Mouse (Mus musculus) testis, adult 2 months (tissue): ENCODE measurements around the gene D10Wsu102e. TPM values are rescaled to one million over a fixed set of nuclear protein-coding genes. Genes with fewer than 3 reads are reported as not detected.
"Not testable (repeated sequence)": the region's sequence is repeated elsewhere in the genome, so short reads cannot be mapped to it uniquely, and the experiment has no call there.

Source experiments
- H3K27ac ChIP-seq: fragments of 200-500 bp; 2 replicates; pipeline ENCODE4 v1.5.1; 2012; ENCODE audit warnings: low read depth, low read length; ENCODE audit not compliant: control insufficient read depth, insufficient read depth
- H3K27me3 ChIP-seq: fragments of 200-500 bp; 2 replicates; pipeline ENCODE4 v1.6.1; 2012; ENCODE audit warnings: mild to moderate bottlenecking, low read length, moderate library complexity; ENCODE audit not compliant: control insufficient read depth, insufficient read depth
- H3K36me3 ChIP-seq: fragments of 200-500 bp; 2 replicates; pipeline ENCODE4 v1.6.1; 2012; ENCODE audit warnings: mild to moderate bottlenecking, low read length; ENCODE audit not compliant: control insufficient read depth, insufficient read depth
- H3K4me1 ChIP-seq: fragments of 200-500 bp; 2 replicates; pipeline ENCODE4 v1.6.1; 2012; ENCODE audit warnings: low read length; ENCODE audit not compliant: control insufficient read depth, insufficient read depth
- H3K4me3 ChIP-seq: fragments of 200-500 bp; 2 replicates; pipeline ENCODE4 v1.5.1; 2012; ENCODE audit warnings: low read depth, mild to moderate bottlenecking, low read length, moderate library complexity, mixed read lengths; ENCODE audit not compliant: control insufficient read depth
- CTCF ChIP-seq: fragments of 200-500 bp; IDR thresholded peaks from 2 replicates; pipeline ENCODE4 v1.5.1; 2012; ENCODE audit warnings: low read depth, mild to moderate bottlenecking, inconsistent platforms, low read length, moderate library complexity; ENCODE audit not compliant: control insufficient read depth, insufficient read depth, insufficient replicate concordance
- POLR2A ChIP-seq: fragments of 200-500 bp; IDR thresholded peaks from 2 replicates; pipeline ENCODE4 v1.6.1; 2012; ENCODE audit warnings: low read depth, mild to moderate bottlenecking, inconsistent platforms, low read length, moderate library complexity; ENCODE audit not compliant: control insufficient read depth
- polyA plus RNA-seq: library from polyadenylated mRNA; depleted of rRNA; stranded (reverse); fragments of >200 nt; gene quantifications from 2 replicates; pipeline ENCODE4 v1.2.3, GENCODE M21; 2012

The D10Wsu102e gene
- polyA plus RNA-seq, 1 experiment = 0.42 TPM

GRCm38 (mm10) chr10:83497321-83497720, 137.3 kb downstream of the D10Wsu102e start:
- H3K4me3 ChIP-seq = no peak overlapping the region
- H3K27ac ChIP-seq = no peak overlapping the region
- no peaks in the 10 kb centered on the region for H3K27me3 ChIP-seq
- no peaks in the 10 kb centered on the region for H3K36me3 ChIP-seq
- TF ChIP-seq POLR2A (no peak), CTCF (no peak)
- no peaks in the 10 kb centered on the region for H3K4me1 ChIP-seq

GRCm38 (mm10) chr10:83508962-83509660, 149.1 kb downstream of the D10Wsu102e start:
- no peaks in the 10 kb centered on the region for H3K36me3 ChIP-seq
- no peaks in the 10 kb centered on the region for H3K27me3 ChIP-seq
- no peaks in the 10 kb centered on the region; the same call in 1 of the 2 replicates for H3K4me1 ChIP-seq
- no peak for TF ChIP-seq POLR2A
- no peak for TF ChIP-seq CTCF
- no peak overlapping the region for H3K4me3 ChIP-seq
- no peak overlapping the region for H3K27ac ChIP-seq

DNA sequence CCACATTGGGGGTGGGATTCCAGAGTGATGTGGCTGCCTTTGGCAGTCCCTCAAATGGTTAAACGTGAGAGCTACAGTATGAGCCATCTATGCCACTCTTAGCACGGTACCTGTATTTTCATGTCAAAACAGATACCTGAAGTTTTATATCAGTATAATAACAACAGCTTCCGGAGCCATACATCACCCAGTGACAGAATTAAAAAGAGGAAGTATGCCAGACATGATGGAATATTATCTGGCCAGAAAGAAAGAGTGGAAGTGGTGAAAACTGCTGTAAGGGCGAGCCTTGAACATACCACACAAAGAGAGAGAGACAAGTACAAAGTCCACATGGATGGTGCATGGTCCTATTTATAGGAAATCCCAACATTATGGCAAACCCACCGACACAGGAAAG, 151.3 kb downstream of the D10Wsu102e start:
- H3K36me3 ChIP-seq = no peaks in the 10 kb centered on the region
- no peaks in the 10 kb centered on the region; the same call in 1 of the 2 replicates for H3K4me1 ChIP-seq
- no peak overlapping the region for H3K4me3 ChIP-seq
- H3K27me3 ChIP-seq = no peaks in the 10 kb centered on the region
- TF ChIP-seq CTCF = no peak
- no peak for TF ChIP-seq POLR2A
- H3K27ac ChIP-seq = no peak overlapping the region

DNA sequence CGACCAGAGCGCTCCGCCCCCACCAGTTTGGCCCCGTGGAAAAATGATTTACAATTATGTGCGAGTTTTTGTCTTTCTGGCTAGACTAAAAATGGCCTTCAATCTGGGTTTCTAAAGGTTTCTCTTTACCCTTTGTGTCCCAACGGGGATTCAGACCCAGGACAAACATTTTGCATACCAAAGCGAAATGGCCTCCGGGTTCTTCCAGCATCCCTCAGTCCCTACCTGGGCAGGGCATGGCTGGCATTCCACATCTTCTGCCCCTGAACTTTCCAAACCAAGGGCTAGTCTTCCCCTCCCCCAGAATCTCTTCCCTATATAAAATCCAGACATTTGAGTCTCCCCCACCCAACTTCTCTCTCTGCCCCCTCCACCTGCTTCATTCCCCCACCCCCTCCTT, 153.7 kb downstream of the D10Wsu102e start:
- no peaks in the 10 kb centered on the region for H3K36me3 ChIP-seq
- H3K27ac ChIP-seq = no peak overlapping the region
- H3K4me3 ChIP-seq = no peak overlapping the region
- H3K4me1 ChIP-seq = no peaks in the 10 kb centered on the region; the same call in 1 of the 2 replicates
- TF ChIP-seq CTCF (no peak), POLR2A (no peak)
- no peaks in the 10 kb centered on the region for H3K27me3 ChIP-seq

- Histone ChIP-seq H3K27ac (no peak overlapping the region), H3K4me3 (no peak overlapping the region), H3K4me1 (no peaks in the 10 kb centered on the region), H3K36me3 (no peaks in the 10 kb centered on the region), H3K27me3 (no peaks in the 10 kb centered on the region)
- TF ChIP-seq POLR2A = no peak
- TF ChIP-seq CTCF = no peak
These were observed 161.0 kb downstream of the D10Wsu102e start for GRCm38 (mm10) chr10:83520990-83521389.

DNA sequence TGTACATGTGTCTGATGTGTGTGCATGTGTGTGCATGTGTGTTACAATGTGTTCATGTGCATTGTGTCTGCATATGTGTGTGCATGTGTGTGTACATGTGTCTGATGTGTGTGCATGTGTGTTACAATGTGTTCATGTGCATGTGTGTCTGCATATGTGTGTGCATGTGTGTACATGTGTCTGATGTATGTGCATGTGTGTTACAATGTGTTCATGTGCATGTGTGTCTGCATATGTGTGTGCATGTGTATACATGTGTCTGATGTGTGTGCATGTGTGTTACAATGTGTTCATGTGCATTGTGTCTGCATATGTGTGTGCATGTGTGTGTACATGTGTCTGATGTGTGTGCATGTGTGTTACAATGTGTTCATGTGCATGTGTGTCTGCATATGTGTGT, 164.2 kb downstream of the D10Wsu102e start:
- not testable (repeated sequence) for H3K36me3 ChIP-seq, H3K4me1 ChIP-seq, H3K27me3 ChIP-seq, H3K27ac ChIP-seq, H3K4me3 ChIP-seq

GRCm38 (mm10) chr10:83530384-83530967, 170.5 kb downstream of the D10Wsu102e start:
- Histone ChIP-seq H3K27me3 (no peaks in the 10 kb centered on the region), H3K36me3 (no peaks in the 10 kb centered on the region), H3K4me1 (peaks cover 7% of the 10 kb centered on the region), H3K27ac (no peak overlapping the region), H3K4me3 (no peak overlapping the region)
- TF ChIP-seq CTCF (no peak), POLR2A (no peak)
